Mouse (Mus musculus): ENCODE results near the gene Rps18.
A peak's percentile ranks its signal among the peaks of the same experiment; 100 is the strongest.
"Not testable (repeated sequence)": the region's sequence is repeated elsewhere in the genome, so short reads cannot be mapped to it uniquely, and the experiment has no call there.

Rps18 gene

GRCm38 (mm10) chr17:33991788-33992664 lies 36.2 kb upstream of the Rps18 start:
- TF ChIP-seq NANOG (IDR thresholded peaks at IDR 0.05; ENCODE audit: borderline replicate concordance, low read length) (no peak), CTCF (conservative IDR thresholded peaks at IDR 0.05; ENCODE audit: low read length) (peak; percentile 94)
- peaks cover 34% of the 10 kb centered on the region for H3K27me3 ChIP-seq (ENCODE audit: insufficient read depth, low read length)
- H3K4me1 ChIP-seq (replicated peaks; ENCODE audit: low read depth, low read length) = no peaks in the 10 kb centered on the region
- no peaks in the 10 kb centered on the region for H3K36me3 ChIP-seq (ENCODE audit: insufficient read depth, low read length)
- no peak overlapping the region for H3K4me3 ChIP-seq (replicated peaks; ENCODE audit: low read length)
- H3K9me3 ChIP-seq (ENCODE audit: low read length) = no peaks in the 10 kb centered on the region

DNA sequence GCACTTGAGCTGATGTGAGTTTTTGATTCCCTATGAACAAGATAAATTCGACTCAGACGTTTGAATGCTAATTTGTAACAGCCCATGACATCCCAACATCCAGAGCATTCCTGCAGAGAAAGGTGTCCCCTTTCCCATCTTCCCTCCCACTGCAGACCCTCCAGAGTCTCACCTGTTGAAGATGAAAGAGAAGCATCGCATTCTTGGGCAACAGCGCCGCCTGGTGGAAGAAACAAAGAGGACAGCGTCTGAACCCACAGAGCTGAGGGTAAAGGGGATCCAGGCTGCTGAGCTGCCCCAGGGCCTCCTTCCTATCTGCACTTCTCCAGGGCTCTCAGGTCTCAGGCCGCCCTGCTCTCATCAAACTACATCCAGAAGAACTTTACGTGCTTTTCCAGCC lies 26.3 kb upstream of the Rps18 start:
- peaks cover 51% of the 10 kb centered on the region for H3K4me1 ChIP-seq (replicated peaks; ENCODE audit: low read depth, low read length)
- H3K36me3 ChIP-seq (ENCODE audit: insufficient read depth, low read length); H3K9me3 ChIP-seq (ENCODE audit: low read length): not testable (repeated sequence)
- H3K27me3 ChIP-seq (ENCODE audit: insufficient read depth, low read length) = peaks cover 22% of the 10 kb centered on the region
- TF ChIP-seq CTCF (conservative IDR thresholded peaks at IDR 0.05; ENCODE audit: low read length) = peak; percentile 92
- peak overlapping the region; percentile 85; the same call in 1 of the 2 replicates for H3K4me3 ChIP-seq (replicated peaks; ENCODE audit: low read length)

DNA sequence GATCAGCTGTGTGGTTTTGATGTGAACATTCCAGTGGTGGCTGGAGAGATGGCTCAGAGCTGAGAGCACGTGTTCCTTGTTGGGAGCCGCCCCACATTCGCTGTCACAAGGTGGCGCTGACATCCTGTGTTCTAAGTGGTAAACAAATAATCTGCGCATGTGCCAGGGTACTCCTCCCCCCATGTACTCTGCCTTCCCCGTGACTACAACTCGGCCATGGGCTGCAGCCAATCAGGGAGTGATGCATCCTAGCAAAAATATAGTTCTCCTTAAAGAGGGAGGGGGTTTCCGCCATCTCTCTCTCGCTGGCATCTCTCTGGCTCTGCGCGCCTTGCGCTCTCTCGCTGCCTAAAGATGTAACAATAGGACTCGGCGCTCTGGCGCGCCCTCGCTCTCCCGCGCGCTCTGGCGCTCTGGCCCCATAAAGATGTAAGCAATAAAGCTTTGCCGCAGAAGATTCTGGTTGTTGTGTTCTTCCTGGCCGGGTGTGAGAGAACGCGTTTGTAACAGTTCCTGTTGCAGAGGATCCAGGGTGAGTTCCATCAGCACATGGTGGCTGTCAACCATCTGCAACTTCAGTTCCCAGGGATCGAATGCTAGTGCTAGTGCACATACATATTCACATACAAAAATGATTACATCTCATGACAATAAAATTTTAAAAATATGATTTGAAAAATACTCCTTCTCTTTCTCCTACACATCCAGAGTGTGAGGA lies 25.6 kb upstream of the Rps18 start:
- Histone ChIP-seq H3K4me1 (replicated peaks; ENCODE audit: low read depth, low read length) (peaks cover 54% of the 10 kb centered on the region), H3K27me3 (ENCODE audit: insufficient read depth, low read length) (peaks cover 27% of the 10 kb centered on the region)

GRCm38 (mm10) chr17:33980181-33981035 lies 24.6 kb upstream of the Rps18 start:
- Histone ChIP-seq H3K27me3 (ENCODE audit: insufficient read depth, low read length) (peaks cover 29% of the 10 kb centered on the region), H3K36me3 (ENCODE audit: insufficient read depth, low read length) (no peaks in the 10 kb centered on the region), H3K4me1 (replicated peaks; ENCODE audit: low read depth, low read length) (peaks cover 53% of the 10 kb centered on the region), H3K9me3 (ENCODE audit: low read length) (no peaks in the 10 kb centered on the region), H3K4me3 (replicated peaks; ENCODE audit: low read length) (peak overlapping the region; percentile 85)
- TF ChIP-seq NANOG (IDR thresholded peaks at IDR 0.05; ENCODE audit: borderline replicate concordance, low read length) = no peak
- TF ChIP-seq CTCF (conservative IDR thresholded peaks at IDR 0.05; ENCODE audit: low read length) = no peak
- no peak for TF ChIP-seq POU5F1 (IDR thresholded peaks at IDR 0.05; ENCODE audit: borderline replicate concordance, low read length)

More for the DNA sequence above, 25.6 kb upstream of the Rps18 start:
- H3K4me3 ChIP-seq (replicated peaks; ENCODE audit: low read length) = peak overlapping the region; percentile 85
- TF ChIP-seq CTCF (conservative IDR thresholded peaks at IDR 0.05; ENCODE audit: low read length) = peak; percentile 1; the same call in 1 of the 2 replicates
- not testable (repeated sequence) for H3K36me3 ChIP-seq (ENCODE audit: insufficient read depth, low read length); H3K9me3 ChIP-seq (ENCODE audit: low read length)

- no peaks in the 10 kb centered on the region for H3K9me3 ChIP-seq (ENCODE audit: low read length)
- H3K4me1 ChIP-seq (replicated peaks; ENCODE audit: low read depth, low read length) = peaks cover 50% of the 10 kb centered on the region
- H3K27me3 ChIP-seq (ENCODE audit: insufficient read depth, low read length) = peaks cover 29% of the 10 kb centered on the region
- 0 out of 2 replicates have a peak overlapping the region, but pooled peaks have one; percentile 85 for H3K4me3 ChIP-seq (replicated peaks; ENCODE audit: low read length)
- no peaks in the 10 kb centered on the region for H3K36me3 ChIP-seq (ENCODE audit: insufficient read depth, low read length)
- TF ChIP-seq NANOG (IDR thresholded peaks at IDR 0.05; ENCODE audit: borderline replicate concordance, low read length) = no peak
- no peak for TF ChIP-seq POU5F1 (IDR thresholded peaks at IDR 0.05; ENCODE audit: borderline replicate concordance, low read length)
- no peak for TF ChIP-seq CTCF (conservative IDR thresholded peaks at IDR 0.05; ENCODE audit: low read length)
These were observed 23.8 kb upstream of the Rps18 start for GRCm38 (mm10) chr17:33979512-33980050.

- peaks cover 33% of the 10 kb centered on the region for H3K27me3 ChIP-seq (ENCODE audit: insufficient read depth, low read length)
- H3K4me1 ChIP-seq (replicated peaks; ENCODE audit: low read depth, low read length) = peaks cover 50% of the 10 kb centered on the region
- no peak for TF ChIP-seq POU5F1 (IDR thresholded peaks at IDR 0.05; ENCODE audit: borderline replicate concordance, low read length)
- TF ChIP-seq NANOG (IDR thresholded peaks at IDR 0.05; ENCODE audit: borderline replicate concordance, low read length) = no peak
- no peak for TF ChIP-seq CTCF (conservative IDR thresholded peaks at IDR 0.05; ENCODE audit: low read length)
These were observed 22.8 kb upstream of the Rps18 start for GRCm38 (mm10) chr17:33978631-33979031.

GRCm38 (mm10) chr17:33977861-33978557 lies 22.2 kb upstream of the Rps18 start:
- TF ChIP-seq CTCF (conservative IDR thresholded peaks at IDR 0.05; ENCODE audit: low read length) = no peak
- Histone ChIP-seq H3K27me3 (ENCODE audit: insufficient read depth, low read length) (peaks cover 33% of the 10 kb centered on the region), H3K36me3 (ENCODE audit: insufficient read depth, low read length) (no peaks in the 10 kb centered on the region), H3K4me3 (replicated peaks; ENCODE audit: low read length) (peak overlapping the region; percentile 82), H3K4me1 (replicated peaks; ENCODE audit: low read depth, low read length) (peaks cover 50% of the 10 kb centered on the region), H3K9me3 (ENCODE audit: low read length) (no peaks in the 10 kb centered on the region)

More at GRCm38 (mm10) chr17:33978631-33979031, 22.8 kb upstream of the Rps18 start:
- Histone ChIP-seq H3K4me3 (replicated peaks; ENCODE audit: low read length) (peak overlapping the region; percentile 82), H3K9me3 (ENCODE audit: low read length) (no peaks in the 10 kb centered on the region), H3K36me3 (ENCODE audit: insufficient read depth, low read length) (no peaks in the 10 kb centered on the region)

Data from E14TG2a.4 (cell line).